Mouse (Mus musculus) regulatory T cell (primary cell): ENCODE data around the gene Pdzd2.

Experiments
- in situ Hi-C: fragments of 300-600 bp; cut with MboI, MseI; formaldehyde crosslinking; loops from one replicate; pipeline ENCODE4 v1.15.1; 2025; ENCODE audit warnings: high pct_unique_total_duplicates

The Pdzd2 gene

DNA sequence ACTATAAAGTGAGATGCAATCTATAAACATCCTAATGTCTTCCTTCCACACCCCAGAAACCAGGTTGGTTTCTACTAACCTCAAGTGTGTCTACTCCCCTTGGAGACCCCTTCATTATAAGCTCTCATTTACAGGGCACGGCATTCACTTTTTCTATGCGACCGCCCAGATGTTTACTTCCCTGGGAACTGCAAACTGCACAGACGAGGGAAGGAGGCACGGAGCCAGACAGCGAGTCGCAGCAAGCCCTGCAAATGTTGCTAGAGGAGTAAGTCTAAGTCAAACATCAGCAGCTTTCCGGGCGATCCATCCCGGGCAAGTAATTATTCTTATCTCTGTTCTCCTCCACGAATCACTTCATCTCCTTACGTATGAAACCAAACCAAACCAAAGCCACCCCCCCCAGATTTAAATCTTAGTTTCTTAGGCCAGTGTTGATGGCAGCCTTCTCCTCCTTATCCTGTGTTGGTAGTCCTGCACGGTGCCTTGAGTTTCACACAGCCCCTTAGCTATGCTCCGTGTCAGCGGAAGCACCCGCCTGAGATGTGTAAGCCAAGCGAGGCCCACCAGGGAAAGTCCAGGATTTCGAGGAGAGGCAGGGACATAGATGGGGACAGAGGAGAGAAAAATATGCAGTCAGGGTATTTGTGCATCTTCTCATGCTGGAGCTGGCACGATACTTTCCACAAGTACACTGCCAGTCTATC, 305.7 kb downstream of the Pdzd2 start:
- in situ Hi-C loops: no loop called here

DNA sequence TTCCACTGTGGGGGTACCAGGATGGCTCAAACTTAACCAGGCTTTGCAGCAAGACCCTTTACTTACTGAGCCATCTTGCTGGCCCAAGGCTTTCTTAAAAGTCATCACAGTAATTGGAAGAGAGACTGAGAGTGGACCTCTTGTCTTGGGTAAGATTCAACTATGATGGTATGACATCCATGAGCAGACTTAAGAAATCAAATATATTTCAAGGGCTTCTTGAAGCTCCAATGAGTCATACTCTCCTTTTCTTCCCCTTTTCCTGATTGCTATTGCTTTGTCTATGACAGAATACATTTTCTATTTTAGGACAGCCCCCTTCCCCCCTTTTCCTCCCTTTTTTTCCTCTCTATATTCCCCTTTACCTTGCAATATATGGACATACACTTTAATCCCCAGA, 306.8 kb downstream of the Pdzd2 start:
- in situ Hi-C loops: no loop called here

DNA sequence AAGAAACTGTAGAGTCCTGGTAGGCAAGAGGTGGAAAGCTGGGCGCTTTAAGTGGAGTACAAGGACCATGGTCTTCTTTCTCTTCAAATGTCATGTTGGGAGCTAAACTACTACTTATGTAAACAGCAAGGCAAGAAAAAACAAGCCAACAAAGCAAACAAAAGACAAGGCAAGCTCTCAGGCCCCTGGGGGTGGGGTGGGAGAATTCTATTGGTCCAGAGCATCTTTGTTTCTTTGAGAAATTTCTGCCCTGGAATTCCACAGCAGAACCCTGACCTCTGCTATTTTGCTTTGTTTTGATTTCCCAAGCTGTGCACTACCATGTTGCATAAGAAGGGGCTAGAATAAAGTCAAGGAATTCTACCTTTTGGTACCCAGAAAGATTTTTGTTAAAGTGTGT, 307.4 kb downstream of the Pdzd2 start:
- in situ Hi-C loops: no loop called here

DNA sequence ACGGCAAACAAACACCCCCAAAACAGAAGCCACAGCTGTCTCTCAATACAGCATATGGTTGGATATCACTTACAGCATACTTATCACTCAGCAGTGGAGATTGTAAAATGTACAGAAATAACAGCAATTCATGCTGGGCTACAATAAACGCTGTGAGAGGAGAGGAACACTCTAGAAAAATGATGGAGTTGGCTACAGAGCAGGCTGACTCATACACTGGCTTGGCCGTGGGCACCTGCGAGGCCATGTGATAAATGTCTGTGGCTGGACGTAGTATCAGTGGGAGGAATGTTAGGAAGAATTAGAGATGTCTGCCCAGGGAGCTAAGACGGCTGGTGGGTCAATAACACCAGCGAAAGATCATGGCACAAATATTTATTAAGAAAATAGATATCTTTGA, 308.0 kb downstream of the Pdzd2 start:
- in situ Hi-C loops: no loop called here

DNA sequence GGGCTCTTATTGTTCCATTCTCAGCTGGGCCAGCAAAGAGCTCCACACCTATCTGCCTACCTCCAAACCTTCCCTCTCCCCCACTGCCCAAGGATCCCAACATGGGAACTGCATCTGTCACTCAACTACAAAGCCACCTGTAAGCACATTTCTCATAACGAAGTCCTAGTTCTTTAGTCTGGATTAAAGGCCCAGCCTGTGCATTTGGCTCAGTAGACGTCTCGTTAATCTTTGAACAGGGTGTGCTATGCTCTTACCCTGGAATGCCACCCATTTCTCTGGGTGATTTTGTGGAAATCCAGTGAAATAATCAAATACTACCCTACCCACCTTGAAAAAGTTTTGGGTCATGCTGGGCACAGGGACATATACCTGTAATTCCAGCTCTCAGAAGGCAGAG, 308.5 kb downstream of the Pdzd2 start:
- in situ Hi-C loops: no loop called here

- in situ Hi-C loops: no loop called here
Observed at GRCm38 (mm10) chr15:12430670-12431069, 309.1 kb downstream of the Pdzd2 start.

GRCm38 (mm10) chr15:12429572-12430431, 309.9 kb downstream of the Pdzd2 start:
- in situ Hi-C loops: no loop called here

GRCm38 (mm10) chr15:12427818-12428217, 311.9 kb downstream of the Pdzd2 start:
- in situ Hi-C loops: no loop called here

DNA sequence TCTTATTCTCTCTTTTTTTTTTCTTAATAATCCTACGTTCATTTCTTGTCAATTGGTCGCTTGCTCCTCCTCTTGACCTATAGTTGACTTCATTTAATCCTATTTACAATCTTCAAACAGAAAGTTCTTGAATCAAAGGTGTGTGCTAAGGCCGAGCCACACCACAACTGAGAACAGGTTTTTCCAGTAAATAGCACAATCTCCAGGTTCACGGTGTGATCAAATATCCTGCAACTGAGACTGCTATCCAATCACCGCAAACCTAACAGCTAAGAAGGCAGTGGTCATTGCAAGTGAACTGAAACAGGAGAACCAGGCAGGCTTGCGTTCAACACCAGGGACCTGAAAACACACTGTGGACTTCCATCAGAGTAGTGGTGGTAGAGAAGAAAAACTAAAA, 313.4 kb downstream of the Pdzd2 start:
- in situ Hi-C loops: no loop called here

GRCm38 (mm10) chr15:12425049-12425627, 314.6 kb downstream of the Pdzd2 start:
- in situ Hi-C loops: no loop called here

GRCm38 (mm10) chr15:12424187-12424586, 315.5 kb downstream of the Pdzd2 start:
- in situ Hi-C loops: no loop called here

GRCm38 (mm10) chr15:12420915-12421314, 318.8 kb downstream of the Pdzd2 start:
- in situ Hi-C loops: no loop called here

DNA sequence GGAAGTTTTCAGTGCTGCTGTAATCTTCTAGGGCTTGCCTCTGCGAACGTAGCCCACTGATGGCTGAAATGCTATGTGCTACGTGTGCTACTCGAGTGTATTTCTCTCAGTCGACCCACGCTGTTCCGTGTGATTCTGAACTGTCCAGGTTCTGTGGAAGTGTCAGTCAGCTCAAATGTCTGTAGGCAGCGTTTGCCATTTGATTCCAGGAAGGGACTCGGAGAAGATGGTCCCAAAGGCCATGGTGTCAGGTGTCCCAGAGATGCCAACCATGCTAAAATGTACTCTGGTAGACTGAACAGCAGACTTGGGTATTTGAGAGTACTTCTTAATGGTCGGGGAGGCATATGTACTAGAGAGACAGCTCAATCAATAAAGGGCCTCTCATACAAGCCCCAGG, 319.3 kb downstream of the Pdzd2 start:
- in situ Hi-C loops: no loop called here

DNA sequence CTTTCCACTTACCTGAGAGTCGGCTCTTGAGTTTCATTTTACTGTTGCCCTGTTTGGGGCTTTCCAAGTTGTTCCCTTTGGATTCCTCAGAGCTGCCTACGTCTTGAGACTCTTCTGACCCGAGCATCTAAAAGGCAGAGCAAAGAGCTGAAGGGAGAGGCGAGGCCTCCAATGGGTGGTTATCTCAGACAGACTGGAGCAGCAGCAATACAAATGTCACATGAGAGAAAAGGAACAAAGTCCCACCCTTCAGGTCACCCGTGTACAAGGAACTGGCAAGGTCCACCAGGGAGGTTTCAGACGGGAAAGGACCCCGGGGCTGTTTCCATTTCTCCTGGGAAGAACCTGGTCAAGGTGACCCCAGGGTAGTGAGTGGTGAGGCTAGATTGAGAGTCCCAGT, 320.3 kb downstream of the Pdzd2 start:
- in situ Hi-C loops: no loop called here

GRCm38 (mm10) chr15:12415536-12416200, 324.1 kb downstream of the Pdzd2 start:
- in situ Hi-C loops: no loop called here

DNA sequence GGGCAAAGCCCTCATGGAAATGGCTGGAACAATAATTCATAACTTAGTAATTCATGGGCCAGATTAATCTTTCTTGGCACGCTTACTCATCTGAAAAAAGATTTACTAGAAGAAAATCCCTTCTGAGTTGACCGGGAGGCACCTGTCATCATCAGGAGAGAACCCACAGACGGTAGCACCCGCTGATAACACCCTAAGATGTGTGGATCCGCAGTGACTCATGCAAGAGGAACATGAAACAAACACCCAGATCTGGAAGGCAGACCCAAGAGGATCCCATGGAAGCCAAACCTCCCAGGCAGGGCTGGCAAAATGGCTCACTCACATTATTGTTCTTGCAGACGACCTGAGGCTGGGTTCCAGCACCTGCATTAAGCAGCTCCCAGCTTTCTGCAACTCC, 325.0 kb downstream of the Pdzd2 start:
- in situ Hi-C loops: no loop called here

DNA sequence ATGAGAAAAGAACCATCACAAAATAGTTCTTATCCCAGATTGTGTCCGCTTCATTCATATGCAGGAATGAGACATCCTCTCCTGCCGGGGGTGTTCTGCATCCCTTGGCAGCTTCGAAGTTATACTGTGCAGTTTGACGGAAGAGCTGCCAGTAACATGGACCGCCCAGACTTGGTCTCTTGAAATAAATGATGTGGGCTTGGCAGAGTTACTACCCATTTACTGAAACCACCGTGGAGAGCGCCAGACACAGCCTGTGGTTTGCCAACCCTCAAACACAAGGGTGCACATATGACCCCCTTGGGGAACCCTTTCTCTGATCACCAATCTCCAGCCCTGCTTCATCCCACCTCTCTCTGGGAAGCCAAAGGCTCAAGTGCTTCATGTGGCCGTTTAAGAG, 331.5 kb downstream of the Pdzd2 start:
- in situ Hi-C loops: no loop called here

DNA sequence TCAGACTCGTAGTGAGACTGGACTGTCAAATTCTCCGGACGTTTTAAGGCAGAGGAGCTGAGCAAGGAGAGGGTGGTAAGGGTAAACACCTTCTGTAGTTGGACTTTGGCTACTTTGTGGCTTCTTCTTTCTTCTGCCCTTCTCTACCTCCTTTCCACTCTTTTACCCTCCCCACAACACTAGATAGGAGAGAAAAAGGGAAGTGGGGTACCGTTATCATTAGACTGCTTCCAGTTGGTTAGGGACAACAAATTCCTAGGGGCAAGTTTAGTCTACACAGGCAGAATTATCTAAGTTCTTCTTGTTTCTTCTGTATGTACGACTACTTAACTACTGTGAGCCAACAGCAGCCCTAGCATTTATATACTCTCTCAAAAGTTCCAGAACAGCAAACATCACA, 334.1 kb downstream of the Pdzd2 start:
- in situ Hi-C loops: no loop called here

GRCm38 (mm10) chr15:12397032-12397431, 342.7 kb downstream of the Pdzd2 start:
- in situ Hi-C loops: no loop called here

DNA sequence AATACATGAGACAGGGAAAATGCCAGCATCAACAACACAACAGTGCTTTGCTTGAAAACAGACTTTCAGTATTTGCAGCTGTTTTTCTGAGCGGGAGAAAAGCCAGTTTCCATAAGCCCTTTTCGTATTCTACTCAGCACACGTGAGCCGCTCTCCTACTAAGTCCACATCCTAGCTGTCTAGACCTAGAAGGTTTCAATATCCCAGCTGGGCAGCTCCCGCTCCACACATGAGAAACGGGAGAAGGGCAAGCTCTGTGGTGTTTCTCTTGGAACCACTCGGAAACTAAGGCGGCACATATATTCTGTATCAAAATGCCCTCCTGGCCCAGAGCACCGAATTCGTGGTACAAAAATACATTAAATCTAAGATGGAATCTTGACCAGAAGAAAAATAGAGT, 345.0 kb downstream of the Pdzd2 start:
- in situ Hi-C loops: no loop called here

GRCm38 (mm10) chr15:12388726-12389489, 350.8 kb downstream of the Pdzd2 start:
- in situ Hi-C loops: no loop called here
